Comparison of ENCODE assay signal across 8 mouse cellular contexts in genomic region chr3:87749036-87749435, GRCm38 (mm10). TPM values are rescaled to one million over a fixed set of nuclear protein-coding genes. Genes with fewer than 3 reads are reported as not detected.
DNase-seq lines count a peak whose midpoint lies in the region; ATAC-seq and TF ChIP-seq lines count a peak whose summit lies in the region.
"Had no signal": no experiment of that assay in that cellular context is flagged by ENCODE, and none has a peak within 500 bp of the region (broad histone marks: within the 10 kb centered on the region; RNA-seq: fewer than 3 reads in every experiment).

No protein-coding gene starts in this region.

- H3K27ac ChIP-seq in liver, adult 2 months (replicated peaks; ENCODE audit: insufficient read depth, low read depth, low read length): no peak overlapping the region
- H3K27ac ChIP-seq in liver, embryonic 11.5 days (ENCODE audit: low read depth, low read length): no peak overlapping the region
- no peak overlapping the region for H3K27ac ChIP-seq in bone marrow, adult 2 months (ENCODE audit: control insufficient read depth, insufficient read depth, low read depth, low read length, poor library complexity)
- H3K27ac ChIP-seq: neural tube, embryonic 12.5 days had no signal

- no peaks in the 10 kb centered on the region for H3K27me3 ChIP-seq in liver, adult 2 months (ENCODE audit: control insufficient read depth, insufficient read depth, low read length)
- peaks cover under 1% of the 10 kb centered on the region; the same call in 1 of the 2 replicates for H3K27me3 ChIP-seq in liver, embryonic 11.5 days (replicated peaks; ENCODE audit: control insufficient read depth, insufficient read depth, low read length)
- H3K27me3 ChIP-seq: neural tube, embryonic 12.5 days had no signal

- peak; percentile 90 for TF ChIP-seq CTCF in liver, adult 2 months (IDR thresholded peaks at IDR 0.05; ENCODE audit: low read depth, low read length)
- TF ChIP-seq CTCF in bone marrow, adult 2 months (IDR thresholded peaks at IDR 0.05; ENCODE audit: control insufficient read depth, insufficient read depth, low read length): peak; percentile 81

- no peaks in the 10 kb centered on the region for H3K4me1 ChIP-seq in liver, adult 2 months (ENCODE audit: control insufficient read depth, insufficient read depth, low read length)
- H3K4me1 ChIP-seq in liver, embryonic 11.5 days (replicated peaks; ENCODE audit: control insufficient read depth, insufficient read depth, low read length): peaks cover 4% of the 10 kb centered on the region; the same call in 1 of the 2 replicates
- H3K4me1 ChIP-seq in bone marrow, adult 2 months (ENCODE audit: control insufficient read depth, insufficient read depth, low read length): no peaks in the 10 kb centered on the region; the same call in 1 of the 2 replicates

- no peaks in the 10 kb centered on the region for H3K36me3 ChIP-seq in liver, adult 2 months (ENCODE audit: control insufficient read depth, insufficient read depth, low read length)
- H3K36me3 ChIP-seq in liver, embryonic 11.5 days (ENCODE audit: control insufficient read depth, insufficient read depth, low read length): no peaks in the 10 kb centered on the region; the same call in 1 of the 2 replicates
- H3K36me3 ChIP-seq: neural tube, embryonic 12.5 days had no signal

- H3K9ac ChIP-seq in liver, adult 2 months (ENCODE audit: low read depth, low read length): no peak overlapping the region
- H3K9ac ChIP-seq in liver, embryonic 11.5 days (ENCODE audit: low read depth, low read length): no peak overlapping the region
- H3K9ac ChIP-seq: neural tube, embryonic 12.5 days had no signal

- 7% methylated on average over 5 of the region's 5 CpGs for WGBS in liver, adult 2 months
- 21% methylated on average over 5 of the region's 5 CpGs for WGBS in liver, embryonic 11.5 days
- WGBS in bone marrow, adult 2 months: 21% methylated on average over 5 of the region's 5 CpGs

- TF ChIP-seq POLR2A in liver, adult 2 months (IDR thresholded peaks at IDR 0.05; ENCODE audit: extremely low read depth, insufficient read depth, low read length): no peak
- TF ChIP-seq POLR2A in bone marrow, adult 2 months (IDR thresholded peaks at IDR 0.05; ENCODE audit: borderline replicate concordance, control insufficient read depth, low read depth, low read length): no peak

- DNase-seq in liver, adult 2 months (ENCODE audit: extremely low read depth, low read depth, low spot score): peak; percentile 48
- DNase-seq in liver, embryonic 11.5 days (ENCODE audit: low spot score): no peak
- peak; percentile 36 for DNase-seq in MEL-GATA-1-ER (ENCODE audit: extremely low read depth, low read depth)
- peak; percentile 69 for DNase-seq in heart, postnatal 10 days
- peak; percentile 28 for DNase-seq in left cerebral cortex, postnatal 4 days
- DNase-seq in right cerebral cortex, postnatal 14 days: peak; percentile 48

- ATAC-seq in liver, embryonic 11.5 days (replicated peaks; ENCODE audit: low FRiP score): no peak

- no peak overlapping the region for H3K4me3 ChIP-seq in liver, adult 2 months (ENCODE audit: insufficient read depth, low read depth, low read length)
- H3K4me3 ChIP-seq in liver, embryonic 11.5 days (ENCODE audit: low read depth, low read length): no peak overlapping the region
- H3K4me3 ChIP-seq in bone marrow, adult 2 months (replicated peaks; ENCODE audit: control insufficient read depth, low read depth, low read length): no peak overlapping the region
- H3K4me3 ChIP-seq: neural tube, embryonic 12.5 days had no signal

- no peaks in the 10 kb centered on the region for H3K9me3 ChIP-seq in liver, embryonic 11.5 days (ENCODE audit: control insufficient read depth, low read length)
- H3K9me3 ChIP-seq: neural tube, embryonic 12.5 days had no signal

- no peak overlapping the region for H3K4me2 ChIP-seq in liver, embryonic 11.5 days
- H3K4me2 ChIP-seq: neural tube, embryonic 12.5 days had no signal

- intact Hi-C loops in heart, postnatal 10 days (cut with DNase I): no loop called here
- intact Hi-C loops in left cerebral cortex, postnatal 4 days (cut with DNase I): no loop called here

- no peaks in the 10 kb centered on the region for H3K79me2 ChIP-seq in liver, adult 2 months (ENCODE audit: control insufficient read depth, insufficient read depth, low read length)

RNA-seq across cellular contexts. Expression of gene Lrrc71, which starts 0.6 kb away (rescaled TPM):
- total RNA-seq in liver, adult 2 months (2014; rRNA removed): under 0.01 and 0.07 TPM in 2 replicates
- 0.04 and 0.06 TPM in 2 replicates for polyA plus RNA-seq in liver, adult 2 months (2012; rRNA removed)
- 0.23 TPM in 1 of 2 replicates, not detected in the other for polyA plus RNA-seq in liver, embryonic 11.5 days (2014; fragmentation: Nextera tagmentation; extraction: Ambion mirVana)
- polyA plus RNA-seq in bone marrow, adult 2 months (2011; ENCODE audit: insufficient read depth, insufficient read length, low replicate concordance, missing spikeins): 1.4 and 11.7 TPM in 2 replicates
- under 1 TPM; 0.29 to 0.50 TPM for total RNA-seq in heart, postnatal 10 days (2021)
- total RNA-seq in left cerebral cortex, postnatal 4 days (2021): 1 to 10 TPM in 1 of 2 experiments, under 1 TPM in 1; 0.46 to 1.4 TPM

RNA-seq across cellular contexts. Expression of gene Ntrk1, which starts 45.9 kb away (rescaled TPM):
- total RNA-seq in liver, adult 2 months (2014; rRNA removed): 0.27 TPM in 1 of 2 replicates, not detected in the other
- 0.04 and 0.12 TPM in 2 replicates for polyA plus RNA-seq in liver, adult 2 months (2012; rRNA removed)
- polyA plus RNA-seq in liver, embryonic 11.5 days (2014; fragmentation: Nextera tagmentation; extraction: Ambion mirVana): 0.62 and 1.1 TPM in 2 replicates
- not detected in 2 replicates for polyA plus RNA-seq in bone marrow, adult 2 months (2011; ENCODE audit: insufficient read depth, insufficient read length, low replicate concordance, missing spikeins)
- under 1 TPM; 0.15 to 0.29 TPM for total RNA-seq in heart, postnatal 10 days (2021)
- under 1 TPM; 0.38 to 0.93 TPM for total RNA-seq in left cerebral cortex, postnatal 4 days (2021)

RNA-seq across cellular contexts. Expression of gene Insrr, which starts 47.7 kb away (rescaled TPM):
- not detected in 2 replicates for total RNA-seq in liver, adult 2 months (2014; rRNA removed)
- polyA plus RNA-seq in liver, adult 2 months (2012; rRNA removed): 0.02 TPM in 1 of 2 replicates, not detected in the other
- 0.05 and 0.06 TPM in 2 replicates for polyA plus RNA-seq in liver, embryonic 11.5 days (2014; fragmentation: Nextera tagmentation; extraction: Ambion mirVana)
- not detected in 2 replicates for polyA plus RNA-seq in bone marrow, adult 2 months (2011; ENCODE audit: insufficient read depth, insufficient read length, low replicate concordance, missing spikeins)
- under 1 TPM; 0.20 to 0.55 TPM for total RNA-seq in heart, postnatal 10 days (2021)
- total RNA-seq in left cerebral cortex, postnatal 4 days (2021): 1 to 10 TPM in 1 of 2 experiments, under 1 TPM in 1; 0.70 to 1.9 TPM
